Mouse (Mus musculus) T-helper 17 cell (primary cell): ENCODE data around the gene Pde11a.

Source experiments
- in situ Hi-C, 2 experiments: fragments of 300-600 bp; cut with MboI, MseI; formaldehyde crosslinking; loops; 1 replicate in 1 of 2; 2 replicates in 1 of 2; pipeline ENCODE4 v1.15.1; 2025; ENCODE audit warnings: high pct_unique_total_duplicates in 2 of 2

The Pde11a gene

GRCm38 (mm10) chr2:76338215-76339156 is at the start of gene Pde11a:
TSS of gene Pde11a (minus strand) at chr2:76338774.
- in situ Hi-C loops = loop anchor here (5.0 to 10.0 kb wide), 2 partner anchors 64 to 211 kb away; no protein-coding TSS in a partner anchor

GRCm38 (mm10) chr2:76386531-76386930 is 48.0 kb upstream of the Pde11a start:
- in situ Hi-C loops = no loop called here

- in situ Hi-C loops = loop anchor here (10.0 kb wide), 2 partner anchors 316 to 1546 kb away; no protein-coding TSS in a partner anchor
These were observed 40.1 kb upstream of the Pde11a start for GRCm38 (mm10) chr2:76378646-76379045.

- in situ Hi-C loops = loop anchor here (10.0 kb wide), 2 partner anchors 320 to 1550 kb away; no protein-coding TSS in a partner anchor
These were observed 36.1 kb upstream of the Pde11a start for GRCm38 (mm10) chr2:76374544-76375206.

GRCm38 (mm10) chr2:76372244-76372643 is 33.7 kb upstream of the Pde11a start:
- in situ Hi-C loops = loop anchor here (10.0 kb wide), 2 partner anchors 323 to 1553 kb away; no protein-coding TSS in a partner anchor

- in situ Hi-C loops = loop anchor here (10.0 kb wide), 2 partner anchors 324 to 1554 kb away; no protein-coding TSS in a partner anchor
These were observed 32.0 kb upstream of the Pde11a start for GRCm38 (mm10) chr2:76370656-76370922.

- in situ Hi-C loops = loop anchor here (5.0 to 10.0 kb wide), 4 partner anchors 302 to 1555 kb away; partner anchors contain the start of gene Fkbp7 (in 1 of the 2)
These were observed 31.5 kb upstream of the Pde11a start, which contains the start of gene Rbm45 for GRCm38 (mm10) chr2:76369821-76370655. TSS of gene Rbm45 (plus strand) at chr2:76369984.

GRCm38 (mm10) chr2:76368861-76369660 is 30.5 kb upstream of the Pde11a start:
- in situ Hi-C loops = loop anchor here (5.0 to 10.0 kb wide), 2 partner anchors 303 to 774 kb away; partner anchors contain the start of gene Fkbp7 (in 1 of the 2)

- in situ Hi-C loops = loop anchor here (5.0 to 10.0 kb wide), 2 partner anchors 305 to 773 kb away; partner anchors contain the start of gene Fkbp7 (in 1 of the 2)
These were observed 28.8 kb upstream of the Pde11a start for GRCm38 (mm10) chr2:76367188-76367922.

- in situ Hi-C loops = loop anchor here (5.0 to 10.0 kb wide), 2 partner anchors 306 to 771 kb away; partner anchors contain the start of gene Fkbp7 (in 1 of the 2)
These were observed 27.2 kb upstream of the Pde11a start for GRCm38 (mm10) chr2:76365811-76366210.

- in situ Hi-C loops = loop anchor here in 1 of 2 experiments (10.0 kb wide), 1 partner anchor 767 kb away; no protein-coding TSS in a partner anchor
These were observed 23.5 kb upstream of the Pde11a start for GRCm38 (mm10) chr2:76362111-76362510.

- in situ Hi-C loops = loop anchor here in 1 of 2 experiments (10.0 kb wide), 1 partner anchor 765 kb away; no protein-coding TSS in a partner anchor
These were observed 21.7 kb upstream of the Pde11a start, which contains the start of gene Cyct for GRCm38 (mm10) chr2:76360226-76360625. TSS of gene Cyct (minus strand) at chr2:76360450.

- in situ Hi-C loops = no loop called here
These were observed 9.3 kb upstream of the Pde11a start for GRCm38 (mm10) chr2:76347839-76348238.

GRCm38 (mm10) chr2:76342146-76342545 is 3.6 kb upstream of the Pde11a start:
- in situ Hi-C loops = no loop called here

- in situ Hi-C loops = loop anchor here in 1 of 2 experiments (10.0 kb wide), 1 partner anchor 60 kb away; no protein-coding TSS in a partner anchor
These were observed 4.0 kb downstream of the Pde11a start for GRCm38 (mm10) chr2:76334596-76334995.

GRCm38 (mm10) chr2:76332161-76332805 is 6.3 kb downstream of the Pde11a start:
- in situ Hi-C loops = loop anchor here in 1 of 2 experiments (10.0 kb wide), 1 partner anchor 57 kb away; no protein-coding TSS in a partner anchor

- in situ Hi-C loops = loop anchor here in 1 of 2 experiments (10.0 kb wide), 1 partner anchor 55 kb away; no protein-coding TSS in a partner anchor
These were observed 8.5 kb downstream of the Pde11a start for GRCm38 (mm10) chr2:76330081-76330480.

- in situ Hi-C loops = no loop called here
These were observed 12.4 kb downstream of the Pde11a start for GRCm38 (mm10) chr2:76326161-76326560.
